Mouse (Mus musculus) heart, adult 9 months (tissue): ENCODE results near the gene Inpp5d.
A peak's percentile ranks its signal among the peaks of the same experiment; 100 is the strongest.

Experiments
- DNase-seq, 2 experiments: peaks; one replicate each; pipeline ENCODE4 v3.0.0; 2022; ENCODE audit warnings: low spot score in 2 of 2

Gene Inpp5d

GRCm38 (mm10) chr1:87623977-87624666 lies 4.0 kb downstream of the Inpp5d start:
- DNase-seq = no peak

- no peak for DNase-seq
These were observed 4.7 kb downstream of the Inpp5d start for GRCm38 (mm10) chr1:87624826-87625225.

GRCm38 (mm10) chr1:87625254-87626025 lies 5.3 kb downstream of the Inpp5d start:
- DNase-seq = no peak

GRCm38 (mm10) chr1:87626344-87626743 lies 6.2 kb downstream of the Inpp5d start:
- peak; percentile 59 to 84 for DNase-seq

- no peak for DNase-seq
These were observed 8.0 kb downstream of the Inpp5d start for GRCm38 (mm10) chr1:87628085-87628484.

GRCm38 (mm10) chr1:87631584-87631983 lies 11.5 kb downstream of the Inpp5d start:
- DNase-seq = no peak

GRCm38 (mm10) chr1:87632163-87632562 lies 12.1 kb downstream of the Inpp5d start:
- DNase-seq = no peak

GRCm38 (mm10) chr1:87636716-87637117 lies 16.6 kb downstream of the Inpp5d start:
- no peak for DNase-seq

GRCm38 (mm10) chr1:87637121-87637877 lies 17.2 kb downstream of the Inpp5d start:
- no peak for DNase-seq

- no peak for DNase-seq
These were observed 17.9 kb downstream of the Inpp5d start for GRCm38 (mm10) chr1:87637878-87638600.

GRCm38 (mm10) chr1:87639724-87640123 lies 19.6 kb downstream of the Inpp5d start:
- peak in 1 of 2 experiments; percentile 48 for DNase-seq

- DNase-seq = peak; percentile 54 to 77
These were observed 20.1 kb downstream of the Inpp5d start for GRCm38 (mm10) chr1:87640165-87640661.

- no peak for DNase-seq
These were observed 22.9 kb downstream of the Inpp5d start for GRCm38 (mm10) chr1:87643016-87643415.

- DNase-seq = no peak
These were observed 24.9 kb downstream of the Inpp5d start for GRCm38 (mm10) chr1:87645041-87645440.

- no peak for DNase-seq
These were observed 25.6 kb downstream of the Inpp5d start for GRCm38 (mm10) chr1:87645748-87646147.

GRCm38 (mm10) chr1:87647820-87648219 lies 27.7 kb downstream of the Inpp5d start:
- no peak for DNase-seq

GRCm38 (mm10) chr1:87648657-87649056 lies 28.5 kb downstream of the Inpp5d start:
- no peak for DNase-seq

GRCm38 (mm10) chr1:87649219-87649805 lies 29.2 kb downstream of the Inpp5d start:
- DNase-seq = no peak

- DNase-seq = no peak
These were observed 29.9 kb downstream of the Inpp5d start for GRCm38 (mm10) chr1:87649958-87650474.

- DNase-seq = peak; percentile 22 to 69
These were observed 30.5 kb downstream of the Inpp5d start for GRCm38 (mm10) chr1:87650611-87651079.

- DNase-seq = no peak
These were observed 31.3 kb downstream of the Inpp5d start for GRCm38 (mm10) chr1:87651436-87651835.
